Mouse (Mus musculus): ENCODE data around the gene Tbc1d25. TPM values are rescaled to one million over a fixed set of nuclear protein-coding genes. Genes with fewer than 3 reads are reported as not detected.

Gene Tbc1d25
- polyA plus RNA-seq, 1 experiment from 2014 or later: 6.2 TPM

- 90% methylated on average over 10 of the region's 10 CpGs for WGBS
- Histone ChIP-seq H3K4me3 (ENCODE audit: low read depth, low read length) (no peak overlapping the region), H3K9ac (ENCODE audit: low read length) (no peak overlapping the region), H3K27me3 (ENCODE audit: control insufficient read depth, insufficient read depth, low read length) (no peaks in the 10 kb centered on the region), H3K27ac (replicated peaks) (no peak overlapping the region), H3K9me3 (ENCODE audit: control insufficient read depth, low read length) (no peaks in the 10 kb centered on the region), H3K4me2 (replicated peaks; ENCODE audit: low read depth) (no peak overlapping the region), H3K4me1 (replicated peaks; ENCODE audit: control insufficient read depth, insufficient read depth) (no peaks in the 10 kb centered on the region), H3K36me3 (ENCODE audit: control insufficient read depth, insufficient read depth, low read length) (no peaks in the 10 kb centered on the region)
- no peak for DNase-seq (ENCODE audit: low spot score)
- no peak for ATAC-seq (ENCODE audit: low FRiP score, low TSS enrichment)
- no peak for TF ChIP-seq EP300 (optimal IDR thresholded peaks at IDR 0.05)
- no peak for TF ChIP-seq CTCF (IDR thresholded peaks at IDR 0.05; ENCODE audit: low read depth)
Observed at GRCm38 (mm10) chrX:8167716-8168647, 8.0 kb downstream of the Tbc1d25 start.

DNA sequence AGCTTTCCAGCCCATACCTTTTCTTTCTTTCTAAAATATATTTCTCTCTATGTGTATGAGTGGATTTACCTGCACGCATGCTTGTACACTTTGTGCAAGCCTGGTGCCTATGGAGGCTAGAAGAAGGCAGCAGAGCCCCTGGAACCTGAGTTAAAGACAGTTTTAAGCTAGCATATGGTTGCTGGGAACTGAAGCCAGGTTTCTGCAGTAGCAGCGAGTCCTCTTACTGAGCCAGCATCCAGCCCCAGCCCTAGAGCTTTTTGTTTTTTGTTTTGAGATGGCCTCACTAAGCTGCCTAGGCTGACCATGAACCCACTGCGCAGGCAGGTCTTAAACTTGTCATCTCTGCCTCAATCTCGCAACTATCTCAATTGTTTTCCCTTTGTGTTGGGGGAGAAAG, 11.5 kb downstream of the Tbc1d25 start:
- 82% methylated on average over 4 of the region's 4 CpGs for WGBS
- no peak overlapping the region for H3K4me2 ChIP-seq (replicated peaks; ENCODE audit: low read depth)

DNA sequence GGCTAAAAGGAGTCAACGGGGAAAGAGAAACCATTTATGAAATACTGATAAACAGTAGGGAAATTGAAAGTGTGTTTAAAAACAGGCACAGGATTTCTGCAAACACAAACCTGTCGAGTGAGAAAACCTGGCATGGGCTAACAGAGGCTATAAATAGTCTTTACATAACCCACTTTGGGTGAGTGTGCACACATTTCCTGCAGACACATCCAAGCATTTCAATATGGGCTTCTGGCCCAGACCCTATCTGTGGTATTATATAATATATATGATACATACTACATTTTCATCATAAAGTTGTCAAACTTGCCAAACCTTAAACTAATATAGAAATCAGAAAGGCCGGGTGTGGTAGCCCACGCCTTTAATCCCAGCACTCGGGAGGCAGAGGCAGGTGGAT, 12.9 kb downstream of the Tbc1d25 start:
- DNase-seq (ENCODE audit: low spot score): peak; percentile 50
- H3K27ac ChIP-seq (replicated peaks): no peak overlapping the region; the same call in 1 of the 2 replicates

More for the DNA sequence above, 11.5 kb downstream of the Tbc1d25 start:
- H3K9me3 ChIP-seq (ENCODE audit: control insufficient read depth, low read length): no peaks in the 10 kb centered on the region
- H3K27me3 ChIP-seq (ENCODE audit: control insufficient read depth, insufficient read depth, low read length): no peaks in the 10 kb centered on the region
- H3K36me3 ChIP-seq (ENCODE audit: control insufficient read depth, insufficient read depth, low read length): no peaks in the 10 kb centered on the region
- no peak for ATAC-seq (ENCODE audit: low FRiP score, low TSS enrichment)
- no peak overlapping the region for H3K9ac ChIP-seq (ENCODE audit: low read length)
- H3K4me3 ChIP-seq (ENCODE audit: low read depth, low read length): no peak overlapping the region
- TF ChIP-seq CTCF (IDR thresholded peaks at IDR 0.05; ENCODE audit: low read depth) (no peak), EP300 (optimal IDR thresholded peaks at IDR 0.05) (no peak)
- H3K27ac ChIP-seq (replicated peaks): no peak overlapping the region
- H3K4me1 ChIP-seq (replicated peaks; ENCODE audit: control insufficient read depth, insufficient read depth): no peaks in the 10 kb centered on the region
- DNase-seq (ENCODE audit: low spot score): no peak

GRCm38 (mm10) chrX:8145153-8145991, 30.6 kb downstream of the Tbc1d25 start, which contains the start of gene Rbm3:
TSS of gene Rbm3 (minus strand) at chrX:8145880.
- Histone ChIP-seq H3K4me2 (replicated peaks; ENCODE audit: low read depth) (peak within 1 kb of the TSS; percentile 48), H3K9me3 (ENCODE audit: control insufficient read depth, low read length) (no peaks in the 10 kb centered on the region), H3K9ac (ENCODE audit: low read length) (peak within 1 kb of the TSS; percentile 78), H3K27me3 (ENCODE audit: control insufficient read depth, insufficient read depth, low read length) (no peaks in the 10 kb centered on the region), H3K36me3 (ENCODE audit: control insufficient read depth, insufficient read depth, low read length) (peaks cover 4% of the 10 kb centered on the region; the same call in 1 of the 2 replicates), H3K27ac (replicated peaks) (peak within 1 kb of the TSS; percentile 97), H3K4me3 (ENCODE audit: low read depth, low read length) (peak within 1 kb of the TSS; percentile 62), H3K4me1 (replicated peaks; ENCODE audit: control insufficient read depth, insufficient read depth) (no peaks in the 10 kb centered on the region)
- ATAC-seq (ENCODE audit: low FRiP score, low TSS enrichment) (peak; percentile 94), DNase-seq (ENCODE audit: low spot score) (peak; percentile 90)
- 14% methylated on average over 56 of the region's 65 CpGs for WGBS
- no peak for TF ChIP-seq CTCF (IDR thresholded peaks at IDR 0.05; ENCODE audit: low read depth)
- TF ChIP-seq EP300 (optimal IDR thresholded peaks at IDR 0.05): no peak

More for the DNA sequence above, 12.9 kb downstream of the Tbc1d25 start:
- H3K4me1 ChIP-seq (replicated peaks; ENCODE audit: control insufficient read depth, insufficient read depth): no peaks in the 10 kb centered on the region
- H3K4me2 ChIP-seq (replicated peaks; ENCODE audit: low read depth): no peak overlapping the region
- H3K9me3 ChIP-seq (ENCODE audit: control insufficient read depth, low read length): no peaks in the 10 kb centered on the region
- peak; percentile 86 for ATAC-seq (ENCODE audit: low FRiP score, low TSS enrichment)
- H3K9ac ChIP-seq (ENCODE audit: low read length): no peak overlapping the region
- no peaks in the 10 kb centered on the region for H3K27me3 ChIP-seq (ENCODE audit: control insufficient read depth, insufficient read depth, low read length)
- TF ChIP-seq EP300 (optimal IDR thresholded peaks at IDR 0.05): no peak
- no peak for TF ChIP-seq CTCF (IDR thresholded peaks at IDR 0.05; ENCODE audit: low read depth)
- H3K36me3 ChIP-seq (ENCODE audit: control insufficient read depth, insufficient read depth, low read length): no peaks in the 10 kb centered on the region
- 55% methylated on average over 5 of the region's 5 CpGs for WGBS
- no peak overlapping the region for H3K4me3 ChIP-seq (ENCODE audit: low read depth, low read length)

DNA sequence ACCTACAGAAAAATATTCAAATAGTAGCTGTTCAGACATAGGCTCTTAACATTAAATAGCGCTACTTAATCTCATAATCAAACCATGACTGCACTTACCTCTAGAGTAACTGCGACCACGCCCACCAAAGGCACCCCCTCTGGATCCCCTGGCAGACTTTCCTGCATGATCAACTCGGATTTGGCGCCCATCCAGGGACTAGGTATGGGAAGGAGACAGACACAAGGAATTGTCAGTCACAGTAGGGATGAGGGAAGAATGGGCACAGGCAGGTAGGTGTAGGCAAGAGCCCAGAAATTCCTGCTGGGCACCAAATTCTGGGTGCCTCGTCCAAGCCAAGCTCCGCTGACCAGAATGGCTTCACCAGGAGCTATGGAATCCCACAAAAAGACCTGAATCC, 32.2 kb downstream of the Tbc1d25 start:
- Histone ChIP-seq H3K27me3 (ENCODE audit: control insufficient read depth, insufficient read depth, low read length) (no peaks in the 10 kb centered on the region), H3K36me3 (ENCODE audit: control insufficient read depth, insufficient read depth, low read length) (peaks cover 4% of the 10 kb centered on the region), H3K27ac (replicated peaks) (no peak overlapping the region), H3K9ac (ENCODE audit: low read length) (peak overlapping the region; percentile 41; the same call in 1 of the 2 replicates), H3K9me3 (ENCODE audit: control insufficient read depth, low read length) (no peaks in the 10 kb centered on the region), H3K4me1 (replicated peaks; ENCODE audit: control insufficient read depth, insufficient read depth) (no peaks in the 10 kb centered on the region), H3K4me2 (replicated peaks; ENCODE audit: low read depth) (peak overlapping the region; percentile 48), H3K4me3 (ENCODE audit: low read depth, low read length) (peak overlapping the region; percentile 62)
- TF ChIP-seq EP300 (optimal IDR thresholded peaks at IDR 0.05) (no peak), CTCF (IDR thresholded peaks at IDR 0.05; ENCODE audit: low read depth) (no peak)
- DNase-seq (ENCODE audit: low spot score) (no peak), ATAC-seq (ENCODE audit: low FRiP score, low TSS enrichment) (no peak)
- WGBS: 55% methylated on average over 7 of the region's 7 CpGs

All from stomach, postnatal 0 days (tissue).